Mouse (Mus musculus) heart, embryonic 10.5 days (tissue): ENCODE data around the gene Gpr108. TPM values are rescaled to one million over a fixed set of nuclear protein-coding genes. Genes with fewer than 3 reads are reported as not detected.

Experiments used
- DNase-seq: peaks from one replicate; pipeline ENCODE4 v3.0.0-alpha.2; 2017; ENCODE audit warnings: low spot score
- H3K27ac ChIP-seq: fragments of 300-500 bp; sonication (generic); 2 replicates; pipeline ENCODE4 v1.5.1; 2016; ENCODE audit warnings: mild to moderate bottlenecking
- H3K27me3 ChIP-seq: fragments of 300-500 bp; sonication (generic); 2 replicates; pipeline ENCODE4 v1.6.1; 2016; ENCODE audit warnings: mild to moderate bottlenecking; ENCODE audit not compliant: poor library complexity, insufficient read depth, severe bottlenecking
- H3K36me3 ChIP-seq: fragments of 300-500 bp; sonication (generic); 2 replicates; pipeline ENCODE4 v1.6.1; 2016; ENCODE audit warnings: mild to moderate bottlenecking, moderate library complexity
- H3K4me1 ChIP-seq: fragments of 300-500 bp; sonication (generic); 2 replicates; pipeline ENCODE4 v1.6.1; 2016; ENCODE audit warnings: mild to moderate bottlenecking
- H3K4me3 ChIP-seq: fragments of 300-500 bp; sonication (generic); 2 replicates; pipeline ENCODE4 v1.5.1; 2016; ENCODE audit warnings: mild to moderate bottlenecking, moderate library complexity
- H3K9me3 ChIP-seq: fragments of 300-500 bp; sonication (generic); 2 replicates; pipeline ENCODE4 v1.6.1; 2016; ENCODE audit warnings: mild to moderate bottlenecking, moderate library complexity
- whole genome bisulfite sequencing: fragments of 180-500 bp; shearing (Covaris S2); methylation state at CpG from one replicate; pipeline ENCODE4 v1.1.7; 2016; 5-methylcytosine and 5-hydroxymethylcytosine counted together
- polyA plus RNA-seq: library from polyadenylated mRNA; unstranded; fragments of >200 nt; fragmentation: Nextera tagmentation; extraction: Ambion mirVana; gene quantifications from 2 replicates; pipeline ENCODE4 v1.2.1, GENCODE M21; 2016

The Gpr108 gene
- polyA plus RNA-seq, 1 experiment from 2014 or later: 28.6 TPM

DNA sequence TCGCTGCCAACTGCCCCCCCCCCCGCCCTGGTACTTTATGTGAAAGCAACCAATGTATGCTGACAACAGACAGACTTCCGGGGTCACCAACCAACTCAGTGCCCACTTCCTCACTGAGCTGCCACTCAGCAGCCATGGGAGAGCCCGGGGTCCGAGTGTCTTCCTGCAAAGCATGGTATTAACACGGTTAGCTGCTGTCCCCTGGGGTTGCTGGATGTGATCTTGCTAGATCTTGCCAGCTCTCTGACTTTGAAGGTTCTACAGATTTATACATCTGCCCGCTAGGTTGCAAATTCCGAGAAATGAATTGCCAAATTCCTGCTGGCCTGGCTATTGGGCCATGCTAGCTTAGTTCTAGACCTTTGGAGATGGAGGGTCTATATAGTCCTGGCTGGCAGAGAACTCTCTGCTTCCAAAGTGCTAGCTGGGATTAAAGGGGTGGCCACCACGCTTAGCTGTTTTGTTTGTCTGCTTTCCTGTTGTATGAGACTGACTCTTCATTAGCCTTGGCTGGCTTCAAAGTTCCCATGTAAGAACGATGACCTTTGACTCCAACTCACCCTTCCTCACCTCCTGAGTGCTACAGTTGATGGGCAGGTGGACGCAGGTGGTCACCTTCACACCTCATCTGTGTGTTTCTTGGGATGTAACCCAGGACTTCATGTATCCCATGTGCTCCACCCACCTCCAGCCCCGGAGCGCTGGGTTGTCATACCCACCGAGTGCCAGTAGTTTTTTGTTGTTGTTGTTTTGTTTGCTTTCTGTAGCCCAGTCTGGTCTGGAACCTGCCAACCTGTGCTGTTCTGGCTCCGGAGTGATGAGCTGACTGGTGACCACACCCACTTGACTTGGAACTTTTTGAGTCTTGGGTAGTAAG is 18.2 kb downstream of the Gpr108 start:
- H3K36me3 ChIP-seq: peaks cover 6% of the 10 kb centered on the region
- peaks cover 12% of the 10 kb centered on the region for H3K4me1 ChIP-seq
- no peaks in the 10 kb centered on the region for H3K9me3 ChIP-seq
- WGBS: 75% methylated on average over 15 of the region's 15 CpGs
- no peak for DNase-seq
- H3K4me3 ChIP-seq: no peak overlapping the region
- H3K27me3 ChIP-seq: peaks cover 21% of the 10 kb centered on the region
- H3K27ac ChIP-seq: no peak overlapping the region

GRCm38 (mm10) chr17:57228873-57229272 is 19.4 kb downstream of the Gpr108 start:
- H3K4me1 ChIP-seq: peaks cover 12% of the 10 kb centered on the region
- H3K36me3 ChIP-seq: no peaks in the 10 kb centered on the region
- H3K9me3 ChIP-seq: no peaks in the 10 kb centered on the region
- WGBS: 71% methylated on average over 3 of the region's 3 CpGs
- H3K27ac ChIP-seq: no peak overlapping the region
- no peak overlapping the region for H3K4me3 ChIP-seq
- H3K27me3 ChIP-seq: peaks cover 34% of the 10 kb centered on the region
- DNase-seq: no peak

GRCm38 (mm10) chr17:57228014-57228413 is 20.2 kb downstream of the Gpr108 start, which contains the start of gene C3:
TSS of gene C3 (minus strand) at chr17:57228136.
- Histone ChIP-seq H3K4me1 (peaks cover 10% of the 10 kb centered on the region), H3K36me3 (no peaks in the 10 kb centered on the region), H3K9me3 (no peaks in the 10 kb centered on the region), H3K4me3 (no peak within 1 kb of the TSS), H3K27ac (no peak within 1 kb of the TSS), H3K27me3 (peaks cover 42% of the 10 kb centered on the region)
- no peak for DNase-seq
- WGBS: 82% methylated on average over 3 of the region's 3 CpGs

- Histone ChIP-seq H3K27ac (no peak overlapping the region), H3K27me3 (peaks cover 47% of the 10 kb centered on the region), H3K9me3 (no peaks in the 10 kb centered on the region), H3K36me3 (no peaks in the 10 kb centered on the region), H3K4me3 (no peak overlapping the region), H3K4me1 (peaks cover 7% of the 10 kb centered on the region)
- 90% methylated on average over 2 of the region's 2 CpGs for WGBS
- DNase-seq: no peak
Observed at GRCm38 (mm10) chr17:57227468-57227867, 20.8 kb downstream of the Gpr108 start.

- Histone ChIP-seq H3K27me3 (peaks cover 52% of the 10 kb centered on the region), H3K36me3 (no peaks in the 10 kb centered on the region), H3K4me3 (no peak overlapping the region), H3K9me3 (no peaks in the 10 kb centered on the region), H3K4me1 (peaks cover 7% of the 10 kb centered on the region), H3K27ac (no peak overlapping the region)
- no peak for DNase-seq
- WGBS: 66% methylated on average over 9 of the region's 9 CpGs
Observed at GRCm38 (mm10) chr17:57223313-57223712, 24.9 kb downstream of the Gpr108 start.

DNA sequence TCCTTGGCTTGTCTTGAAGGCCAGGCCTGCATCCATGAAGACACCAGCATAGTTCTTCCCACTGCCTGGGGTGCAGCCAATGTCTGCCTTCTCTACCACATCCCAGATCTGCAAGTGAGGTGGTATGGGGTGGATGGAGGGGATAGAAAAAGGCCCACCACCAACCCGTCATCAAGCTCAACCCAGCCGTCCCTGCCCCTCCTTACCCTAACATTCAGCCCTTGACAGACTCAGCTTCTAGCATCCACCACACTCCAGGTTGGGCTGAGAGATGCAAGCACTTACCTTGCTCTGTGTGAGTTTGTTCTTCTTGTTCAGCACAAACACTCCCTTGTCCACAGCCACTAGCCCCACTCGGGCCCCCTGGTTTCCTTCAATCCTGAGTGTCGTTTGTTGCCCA is 26.3 kb downstream of the Gpr108 start:
- peaks cover 52% of the 10 kb centered on the region for H3K27me3 ChIP-seq
- no peak for DNase-seq
- no peak overlapping the region for H3K27ac ChIP-seq
- H3K4me3 ChIP-seq: no peak overlapping the region
- H3K9me3 ChIP-seq: no peaks in the 10 kb centered on the region
- 76% methylated on average over 4 of the region's 4 CpGs for WGBS
- no peaks in the 10 kb centered on the region for H3K36me3 ChIP-seq
- H3K4me1 ChIP-seq: peaks cover 7% of the 10 kb centered on the region

GRCm38 (mm10) chr17:57219884-57220207 is 28.4 kb downstream of the Gpr108 start:
- H3K9me3 ChIP-seq: no peaks in the 10 kb centered on the region
- no peak for DNase-seq
- H3K36me3 ChIP-seq: no peaks in the 10 kb centered on the region
- 21% methylated on average over 3 of the region's 3 CpGs for WGBS
- no peaks in the 10 kb centered on the region for H3K4me1 ChIP-seq
- no peak overlapping the region for H3K4me3 ChIP-seq
- no peak overlapping the region for H3K27ac ChIP-seq
- peaks cover 36% of the 10 kb centered on the region for H3K27me3 ChIP-seq

DNA sequence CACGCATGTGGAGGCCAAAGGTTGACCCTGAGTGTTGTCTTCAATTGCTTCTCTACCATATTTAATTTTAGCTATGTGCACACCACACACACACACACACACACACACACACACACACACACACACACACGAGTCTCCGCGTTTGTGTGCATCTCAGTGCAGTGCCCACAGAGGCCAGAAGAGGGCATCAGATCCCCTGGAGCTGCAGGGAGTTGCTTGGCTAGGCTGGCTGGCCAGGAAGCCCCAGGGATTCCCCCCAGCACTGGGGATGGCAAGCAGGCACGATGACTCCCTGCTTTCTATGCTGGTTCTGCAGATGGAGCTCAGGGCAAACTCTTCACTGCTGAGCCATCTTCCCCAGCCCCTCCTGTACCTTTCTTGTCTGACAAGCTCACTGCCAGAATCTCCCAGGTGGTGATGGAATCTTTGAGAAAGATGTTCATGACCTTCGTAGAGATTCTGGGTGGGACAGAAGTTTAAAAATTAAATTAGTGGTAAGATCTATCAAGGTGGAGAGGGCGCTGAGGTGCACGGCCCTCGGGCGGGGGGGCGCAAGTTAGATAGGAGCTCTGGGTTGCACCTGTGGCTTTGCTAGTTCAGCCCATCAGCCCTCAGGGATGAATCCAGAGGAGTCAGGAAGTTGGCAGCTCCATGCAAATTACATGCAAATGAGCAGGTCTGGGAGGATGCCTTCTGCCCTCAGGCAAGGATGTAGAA is 28.9 kb downstream of the Gpr108 start:
- H3K27me3 ChIP-seq: peaks cover 30% of the 10 kb centered on the region

GRCm38 (mm10) chr17:57218335-57218900 is 29.8 kb downstream of the Gpr108 start:
- Histone ChIP-seq H3K27ac (no peak overlapping the region), H3K27me3 (peaks cover 28% of the 10 kb centered on the region), H3K36me3 (no peaks in the 10 kb centered on the region), H3K9me3 (no peaks in the 10 kb centered on the region), H3K4me1 (no peaks in the 10 kb centered on the region), H3K4me3 (no peak overlapping the region)
- 67% methylated on average over 12 of the region's 12 CpGs for WGBS
- no peak for DNase-seq

More for the DNA sequence above, 28.9 kb downstream of the Gpr108 start:
- no peaks in the 10 kb centered on the region for H3K4me1 ChIP-seq
- no peak overlapping the region for H3K4me3 ChIP-seq
- no peak overlapping the region for H3K27ac ChIP-seq
- peak; percentile 84 for DNase-seq
- WGBS: 29% methylated on average over 11 of the region's 11 CpGs
- H3K9me3 ChIP-seq: no peaks in the 10 kb centered on the region
- no peaks in the 10 kb centered on the region for H3K36me3 ChIP-seq

DNA sequence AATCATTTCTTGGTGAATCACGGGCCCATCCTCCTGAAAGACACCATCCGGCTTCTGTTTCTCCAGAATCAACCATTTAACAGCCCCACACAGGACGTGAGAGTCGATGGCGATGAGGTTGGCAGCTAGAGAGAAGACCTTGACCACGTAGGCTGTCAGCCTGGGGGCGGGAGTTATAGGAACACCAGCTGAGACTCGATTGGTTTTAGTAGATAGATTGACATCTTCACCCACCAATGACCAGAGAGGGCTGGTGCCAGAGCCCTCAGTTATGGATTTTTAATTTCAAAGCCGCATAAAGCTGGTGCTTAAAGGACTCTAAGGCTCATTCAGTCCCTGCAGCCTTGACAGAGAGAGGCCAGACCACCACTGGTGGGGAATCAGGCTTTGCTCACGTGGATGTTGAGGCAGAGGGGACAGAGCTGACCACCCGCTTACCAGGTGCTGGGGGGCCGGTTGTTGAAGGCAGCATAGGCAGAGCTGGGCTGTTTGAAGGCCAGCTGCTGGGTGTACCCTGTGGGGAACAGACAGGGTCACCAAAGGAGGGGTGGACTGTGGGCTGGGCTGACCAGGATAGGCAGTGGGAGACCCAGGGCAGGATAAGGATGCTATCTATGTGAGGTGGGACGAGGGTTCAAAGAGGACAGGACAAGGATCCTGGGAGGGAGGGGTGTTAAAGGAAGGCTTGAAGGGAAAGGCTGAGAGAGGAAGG is 33.4 kb downstream of the Gpr108 start:
- Histone ChIP-seq H3K36me3 (no peaks in the 10 kb centered on the region), H3K27ac (no peak overlapping the region), H3K4me1 (no peaks in the 10 kb centered on the region), H3K4me3 (no peak overlapping the region), H3K27me3 (peaks cover 22% of the 10 kb centered on the region; the same call in 1 of the 2 replicates), H3K9me3 (no peaks in the 10 kb centered on the region)
- WGBS: 38% methylated on average over 13 of the region's 13 CpGs
- no peak for DNase-seq

DNA sequence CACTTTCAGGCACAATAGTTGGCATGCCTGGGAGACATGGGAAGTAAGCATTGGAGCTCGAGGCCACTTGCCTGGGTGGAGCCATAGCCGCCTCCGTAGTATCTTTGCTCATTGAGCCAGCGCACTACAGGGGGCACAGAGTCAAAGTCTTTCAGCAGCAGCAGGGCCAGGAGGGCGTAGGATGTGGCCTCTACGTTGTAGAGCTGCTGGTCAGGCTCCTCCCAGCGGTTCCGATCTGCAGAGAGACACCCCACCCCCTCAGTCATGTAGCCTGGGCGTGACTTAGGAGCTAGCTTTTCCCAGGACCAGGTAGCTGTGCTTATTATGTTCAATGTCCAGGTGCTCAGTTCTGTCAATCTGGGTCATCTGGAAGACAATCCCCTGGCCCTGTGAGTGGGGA is 36.7 kb downstream of the Gpr108 start:
- H3K27ac ChIP-seq: no peak overlapping the region
- DNase-seq: no peak
- no peaks in the 10 kb centered on the region for H3K4me1 ChIP-seq
- no peaks in the 10 kb centered on the region for H3K9me3 ChIP-seq
- WGBS: 63% methylated on average over 9 of the region's 9 CpGs
- no peaks in the 10 kb centered on the region for H3K36me3 ChIP-seq
- peaks cover 15% of the 10 kb centered on the region; the same call in 1 of the 2 replicates for H3K27me3 ChIP-seq
- H3K4me3 ChIP-seq: no peak overlapping the region

- WGBS: 69% methylated on average over 4 of the region's 4 CpGs
- Histone ChIP-seq H3K4me3 (no peak overlapping the region), H3K4me1 (no peaks in the 10 kb centered on the region), H3K36me3 (no peaks in the 10 kb centered on the region), H3K9me3 (no peaks in the 10 kb centered on the region), H3K27ac (no peak overlapping the region), H3K27me3 (peaks cover 12% of the 10 kb centered on the region; the same call in 1 of the 2 replicates)
- DNase-seq: no peak
Observed at GRCm38 (mm10) chr17:57209330-57209729, 38.9 kb downstream of the Gpr108 start.
